Comparison of ENCODE assay signal across 27 mouse cellular contexts in genomic region chr3:157938585-157938984, GRCm38 (mm10). TPM values are rescaled to one million over a fixed set of nuclear protein-coding genes. Genes with fewer than 3 reads are reported as not detected.
DNase-seq lines count a peak whose midpoint lies in the region; ATAC-seq lines count a peak whose summit lies in the region.
"Had no signal": no experiment of that assay in that cellular context is flagged by ENCODE, and none has a peak within 500 bp of the region (broad histone marks: within the 10 kb centered on the region; RNA-seq: fewer than 3 reads in every experiment).

No protein-coding gene starts in this region.

- no peaks in the 10 kb centered on the region for H3K36me3 ChIP-seq in midbrain, embryonic 10.5 days
- no peaks in the 10 kb centered on the region for H3K36me3 ChIP-seq in forebrain, embryonic 10.5 days (replicated peaks)
- H3K36me3 ChIP-seq: embryonic facial prominence, embryonic 12.5 days; forebrain, embryonic 12.5 days; heart, embryonic 13.5 days; hindbrain, embryonic 12.5 days; limb, embryonic 13.5 days; midbrain, embryonic 12.5 days had no signal

- ATAC-seq in megakaryocyte, adult 5-6 weeks (ENCODE audit: poor library complexity, severe bottlenecking): peak; percentile 63
- no peak for ATAC-seq in megakaryocyte-erythroid progenitor cell, adult 5-6 weeks (replicated peaks; ENCODE audit: low FRiP score, low TSS enrichment, poor library complexity, severe bottlenecking)

- H3K4me3 ChIP-seq in midbrain, embryonic 10.5 days: no peak overlapping the region
- no peak overlapping the region for H3K4me3 ChIP-seq in forebrain, embryonic 10.5 days
- H3K4me3 ChIP-seq: embryonic facial prominence, embryonic 12.5 days; forebrain, embryonic 12.5 days; heart, adult 2 months; heart, embryonic 13.5 days; hindbrain, embryonic 12.5 days; layer of hippocampus, adult 2 months; limb, embryonic 13.5 days; midbrain, embryonic 12.5 days had no signal

- WGBS in midbrain, embryonic 10.5 days: 81% methylated on average over 2 of the region's 2 CpGs
- 87% methylated on average over 2 of the region's 2 CpGs for WGBS in forebrain, embryonic 10.5 days

- H3K27me3 ChIP-seq in midbrain, embryonic 10.5 days (ENCODE audit: low read depth, poor library complexity, severe bottlenecking): no peaks in the 10 kb centered on the region
- H3K27me3 ChIP-seq in forebrain, embryonic 10.5 days (ENCODE audit: poor library complexity, severe bottlenecking): no peaks in the 10 kb centered on the region
- H3K27me3 ChIP-seq: embryonic facial prominence, embryonic 12.5 days; hindbrain, embryonic 12.5 days; limb, embryonic 13.5 days; midbrain, embryonic 12.5 days had no signal

- no peaks in the 10 kb centered on the region for H3K4me1 ChIP-seq in midbrain, embryonic 10.5 days
- no peaks in the 10 kb centered on the region for H3K4me1 ChIP-seq in forebrain, embryonic 10.5 days
- H3K4me1 ChIP-seq: embryonic facial prominence, embryonic 12.5 days; forebrain, embryonic 12.5 days; heart, embryonic 13.5 days; hindbrain, embryonic 12.5 days; limb, embryonic 13.5 days; midbrain, embryonic 12.5 days had no signal

- DNase-seq in CD8-positive naive resting alpha-beta T cell, adult 2 months (ENCODE audit: low read depth in 2 of 2, low spot score in 2 of 2): peak; percentile 13 to 39
- peak; percentile 7 for DNase-seq in c-Kit-positive CD71-negative TER-119-negative erythroid progenitor cells, embryonic 14.5 days (ENCODE audit: low read depth)
- DNase-seq in kidney, adult 18-20 months: no peak
- DNase-seq in midbrain, embryonic 10.5 days (ENCODE audit: low spot score): no peak
- DNase-seq in forebrain, embryonic 10.5 days (ENCODE audit: extremely low spot score, low spot score): no peak
- DNase-seq: adrenal gland, postnatal 36 days; cerebellum, adult 11 months; cerebellum, adult 9-11 months; gastrocnemius, postnatal 25 days; heart, adult 2 months; heart, postnatal 14 days; kidney, adult 8-10 months; kidney, postnatal 14 days; layer of hippocampus, postnatal 36 days; lung, postnatal 4 days; right cerebral cortex, postnatal 14 days; spleen, adult 18-20 months had no signal

- no peak overlapping the region for H3K27ac ChIP-seq in midbrain, embryonic 10.5 days (replicated peaks)
- H3K27ac ChIP-seq in forebrain, embryonic 10.5 days: no peak overlapping the region
- H3K27ac ChIP-seq: embryonic facial prominence, embryonic 12.5 days; forebrain, embryonic 12.5 days; heart, adult 2 months; heart, embryonic 13.5 days; hindbrain, embryonic 12.5 days; layer of hippocampus, adult 2 months; limb, embryonic 13.5 days; liver, embryonic 14.5 days; midbrain, embryonic 12.5 days had no signal

- H3K9me3 ChIP-seq in midbrain, embryonic 10.5 days (replicated peaks): no peaks in the 10 kb centered on the region
- no peaks in the 10 kb centered on the region for H3K9me3 ChIP-seq in forebrain, embryonic 10.5 days
- H3K9me3 ChIP-seq: embryonic facial prominence, embryonic 12.5 days; forebrain, embryonic 12.5 days; heart, embryonic 13.5 days; hindbrain, embryonic 12.5 days; limb, embryonic 13.5 days; midbrain, embryonic 12.5 days had no signal

RNA-seq across cellular contexts. Expression of gene Ankrd13c, which starts 8.5 kb away (rescaled TPM):
- 48.7 and 52.0 TPM in 2 replicates for total RNA-seq in megakaryocyte, adult 5-6 weeks (2015)
- 29.2 and 42.6 TPM in 2 replicates for total RNA-seq in megakaryocyte, adult 5-6 weeks (2017)
- 17.9 and 22.6 TPM in 2 replicates for polyA plus RNA-seq in midbrain, embryonic 10.5 days (2016; fragmentation: Nextera tagmentation; extraction: Ambion mirVana)
- 18.1 and 19.6 TPM in 2 replicates for polyA plus RNA-seq in forebrain, embryonic 10.5 days (2016; fragmentation: Nextera tagmentation; extraction: Ambion mirVana)
- total RNA-seq in megakaryocyte-erythroid progenitor cell, adult 5-6 weeks (2014; fragmentation: Nextera tagmentation): 45.2 and 45.5 TPM in 2 replicates
- 56.0 and 77.6 TPM in 2 replicates for total RNA-seq in megakaryocyte-erythroid progenitor cell, adult 5-6 weeks (2017)

RNA-seq across cellular contexts. Expression of gene Cth, which starts 13.7 kb away (rescaled TPM):
- 0.22 and 1.8 TPM in 2 replicates for total RNA-seq in megakaryocyte, adult 5-6 weeks (2015)
- not detected in 2 replicates for total RNA-seq in megakaryocyte, adult 5-6 weeks (2017)
- polyA plus RNA-seq in midbrain, embryonic 10.5 days (2016; fragmentation: Nextera tagmentation; extraction: Ambion mirVana): 11.9 and 16.8 TPM in 2 replicates
- 20.4 and 22.7 TPM in 2 replicates for polyA plus RNA-seq in forebrain, embryonic 10.5 days (2016; fragmentation: Nextera tagmentation; extraction: Ambion mirVana)
- 0.57 and 4.1 TPM in 2 replicates for total RNA-seq in megakaryocyte-erythroid progenitor cell, adult 5-6 weeks (2014; fragmentation: Nextera tagmentation)
- 1.5 TPM in 1 of 2 replicates, not detected in the other for total RNA-seq in megakaryocyte-erythroid progenitor cell, adult 5-6 weeks (2017)

Comparison
In these comparisons a context has a peak if more than half of its experiments do, and no peak if none do; other contexts are left out.
1. DNase-seq: peak in CD8-positive naive resting alpha-beta T cell, adult 2 months (2 of 2) and c-Kit-positive CD71-negative TER-119-negative erythroid progenitor cells, embryonic 14.5 days (single experiment); none in kidney, adult 18-20 months (single experiment), midbrain, embryonic 10.5 days (single experiment) and forebrain, embryonic 10.5 days (single experiment).